Mouse (Mus musculus) right cerebral cortex, postnatal 14 days (tissue): Measurements from ENCODE around the gene Krtap14.

Source experiments
- DNase-seq: peaks from one replicate; pipeline ENCODE4 v3.0.0; 2022

Gene Krtap14

DNA sequence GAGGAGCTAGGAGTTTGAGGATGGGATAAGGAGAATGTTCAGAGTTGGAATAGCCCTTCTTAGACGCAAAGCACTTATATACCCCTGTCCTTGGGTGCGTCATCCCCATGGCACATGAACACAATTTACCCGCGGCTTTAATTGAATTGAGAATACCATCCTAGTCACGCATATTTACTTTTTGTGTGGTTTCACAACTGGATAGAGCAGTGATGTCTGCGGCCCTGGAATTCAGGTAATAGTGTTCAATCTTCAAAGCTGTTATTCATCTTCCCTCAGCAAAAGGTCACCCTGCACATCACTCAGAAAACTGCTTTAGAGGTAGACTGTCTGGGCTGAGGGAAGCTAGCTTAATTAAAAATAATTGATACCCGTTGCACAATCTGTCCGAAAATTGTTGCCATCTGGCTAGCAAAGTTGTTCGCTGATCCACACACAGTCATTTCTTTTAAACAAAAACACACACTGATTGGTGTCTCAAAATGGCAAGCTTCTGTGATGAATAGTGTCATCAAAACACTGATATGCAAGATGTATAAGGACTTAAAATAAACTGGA is at the start of gene Krtap14:
Gene Krtap14 (minus strand): TSS at position 51 of the 558 bp plus-strand sequence.
- no peak for DNase-seq

DNA sequence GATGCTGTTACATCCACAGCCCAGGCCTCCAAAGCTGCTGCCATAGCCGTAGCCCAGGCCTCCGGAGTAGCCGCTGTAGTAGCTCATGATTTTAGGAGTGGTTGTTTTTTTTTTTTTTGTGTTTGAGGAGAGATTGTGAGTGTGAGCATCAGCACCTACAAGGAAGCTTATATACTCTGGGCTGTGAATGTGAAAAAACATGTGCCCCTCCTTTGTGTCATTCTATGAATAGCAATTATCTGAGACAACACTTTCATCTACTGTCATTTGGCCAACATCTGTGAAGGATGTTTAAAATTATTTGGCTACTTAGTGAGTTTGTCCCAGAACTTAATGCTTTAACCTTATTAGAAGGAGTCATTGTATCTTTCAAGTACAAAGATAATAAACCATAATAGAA is 48.2 kb upstream of the Krtap14 start, which contains the start of gene Krtap19-2:
Gene Krtap19-2 (minus strand): TSS at position 101 of the 400 bp plus-strand sequence.
- no peak for DNase-seq

DNA sequence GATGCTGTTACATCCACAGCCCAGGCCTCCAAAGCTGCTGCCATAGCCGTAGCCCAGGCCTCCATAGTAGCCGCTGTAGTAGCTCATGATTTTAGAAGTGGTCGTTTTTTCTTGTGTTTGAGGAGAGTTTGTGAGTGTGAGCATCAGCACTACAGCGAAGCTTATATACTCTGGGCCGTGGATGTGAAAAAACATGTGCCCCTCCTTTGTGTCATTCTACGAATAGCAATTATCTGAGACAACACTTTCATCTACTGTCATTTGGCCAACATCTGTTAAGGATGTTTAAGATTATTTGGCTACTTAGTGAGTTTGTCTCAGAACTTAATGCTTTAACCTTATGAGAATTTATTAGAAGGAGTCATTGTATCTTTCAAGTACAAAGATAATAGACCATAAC is 43.4 kb upstream of the Krtap14 start, which contains the start of gene Krtap19-1:
Gene Krtap19-1 (minus strand): TSS at position 101 of the 400 bp plus-strand sequence.
- no peak for DNase-seq

DNA sequence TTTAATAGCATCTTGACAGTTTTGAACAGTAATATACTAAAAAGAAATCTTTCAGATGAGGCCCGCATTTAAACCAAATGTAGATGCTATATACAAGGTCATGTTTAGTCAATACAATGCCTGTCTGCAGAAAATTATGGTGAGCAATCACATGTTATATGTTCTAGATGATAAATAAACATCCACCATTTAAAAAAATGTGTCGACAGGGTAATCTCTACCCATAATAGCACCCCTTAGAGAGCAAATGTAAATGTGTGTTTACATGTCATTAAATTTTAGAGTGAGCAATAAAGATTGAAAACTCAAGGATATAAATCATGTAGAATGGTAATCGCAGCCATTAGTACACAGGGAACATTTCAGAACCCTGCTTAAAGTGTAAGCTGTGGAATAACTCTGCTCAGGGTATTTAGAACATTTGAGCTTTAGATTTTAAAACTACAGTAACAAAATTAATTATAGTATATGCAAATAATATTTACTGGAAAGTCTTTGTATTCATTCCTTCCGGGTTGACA is 39.0 kb upstream of the Krtap14 start:
- DNase-seq = no peak

DNA sequence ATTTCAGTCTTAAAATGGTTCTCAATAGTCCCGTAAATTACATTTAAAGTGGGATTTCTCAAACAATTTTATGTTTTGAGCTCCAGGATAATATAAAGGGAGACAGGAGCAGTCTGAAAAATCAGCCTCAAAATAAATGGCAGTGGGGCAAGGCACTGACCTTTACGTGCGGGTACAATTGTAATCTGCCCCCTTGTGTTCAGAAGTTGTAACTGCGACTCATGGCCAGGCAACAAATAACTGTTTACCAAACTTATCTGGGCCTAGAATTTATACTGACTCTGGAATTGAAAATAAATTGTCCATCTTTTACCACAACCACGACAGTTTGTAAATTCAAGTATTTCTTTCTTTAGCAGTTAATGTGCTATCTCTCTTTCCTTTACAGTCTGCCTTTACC is 25.5 kb upstream of the Krtap14 start:
- DNase-seq = no peak

DNA sequence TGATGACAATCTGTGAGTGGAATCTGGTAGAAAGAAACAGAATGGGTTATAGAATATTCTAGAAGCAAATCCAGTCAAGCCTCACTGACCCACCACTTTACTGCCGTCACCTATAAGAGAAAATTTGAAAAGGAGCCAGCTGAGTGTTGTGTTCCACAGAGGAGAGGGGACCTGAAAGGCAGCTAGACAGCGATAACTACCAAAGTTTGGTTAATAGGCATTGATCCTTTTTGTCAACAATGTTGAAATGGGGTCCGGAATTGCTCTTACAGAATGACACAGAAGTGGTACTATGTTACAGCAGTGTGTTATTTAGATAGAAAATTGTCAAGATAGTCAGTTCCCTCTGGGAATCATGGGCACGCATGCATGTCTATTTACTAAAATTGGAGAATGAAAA is 22.6 kb upstream of the Krtap14 start:
- DNase-seq = no peak

DNA sequence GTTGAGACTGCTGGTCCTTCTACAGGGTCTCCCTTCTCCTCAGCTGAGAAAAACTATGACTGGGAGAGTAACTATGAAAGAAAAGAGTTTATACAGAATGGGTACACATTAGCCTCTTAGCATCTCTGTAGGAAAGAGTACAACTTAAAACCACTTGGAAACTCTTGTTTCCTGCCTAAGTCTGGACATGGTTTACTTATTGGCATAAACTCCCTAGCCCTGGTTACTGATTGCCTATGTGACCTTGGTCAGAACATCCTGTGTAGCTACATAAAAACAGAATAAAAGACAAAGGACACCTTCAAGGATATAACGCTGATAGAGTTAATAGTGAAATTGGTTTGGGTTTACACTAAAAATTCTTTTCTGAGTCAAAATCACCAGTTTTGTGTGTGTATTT is 21.4 kb upstream of the Krtap14 start:
- DNase-seq = no peak

DNA sequence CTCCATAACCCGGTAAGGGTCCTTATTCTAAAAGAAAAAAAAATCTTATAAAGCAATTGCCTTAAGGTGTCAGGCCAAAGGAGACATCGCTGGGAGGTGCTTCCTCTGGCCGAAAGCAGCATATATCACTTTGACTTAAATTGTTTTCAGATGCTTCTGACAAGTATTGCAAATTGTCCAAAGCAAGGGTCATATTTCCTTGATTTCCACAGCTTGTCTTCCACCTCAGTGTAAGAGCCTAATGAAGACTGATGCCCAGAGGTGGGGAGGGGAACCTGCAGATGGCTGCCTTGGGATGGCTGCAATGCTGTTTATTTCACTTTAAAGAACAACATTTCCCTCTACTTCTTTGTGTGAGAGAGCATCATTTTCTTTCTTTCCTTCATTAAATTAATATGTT is 1.0 kb upstream of the Krtap14 start:
- no peak for DNase-seq

DNA sequence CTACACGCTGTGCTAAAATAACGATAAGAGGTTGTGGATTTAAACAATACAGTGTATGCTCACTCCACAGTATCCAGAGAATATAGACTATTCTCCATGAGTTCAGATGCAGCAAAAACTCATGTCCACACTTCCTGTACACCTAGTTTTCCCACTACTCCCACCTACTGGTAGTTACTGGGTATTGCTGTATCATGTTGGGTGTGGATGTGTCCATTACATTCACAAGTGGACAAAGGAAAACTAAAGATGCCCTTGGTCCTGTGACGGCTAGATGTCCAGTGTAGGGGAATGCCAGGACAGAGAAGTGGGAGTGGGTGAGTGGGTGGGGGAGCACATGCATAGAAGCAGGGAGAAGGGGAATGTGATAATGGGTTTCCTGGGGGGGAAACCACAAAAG is 2.2 kb downstream of the Krtap14 start:
- DNase-seq = no peak

DNA sequence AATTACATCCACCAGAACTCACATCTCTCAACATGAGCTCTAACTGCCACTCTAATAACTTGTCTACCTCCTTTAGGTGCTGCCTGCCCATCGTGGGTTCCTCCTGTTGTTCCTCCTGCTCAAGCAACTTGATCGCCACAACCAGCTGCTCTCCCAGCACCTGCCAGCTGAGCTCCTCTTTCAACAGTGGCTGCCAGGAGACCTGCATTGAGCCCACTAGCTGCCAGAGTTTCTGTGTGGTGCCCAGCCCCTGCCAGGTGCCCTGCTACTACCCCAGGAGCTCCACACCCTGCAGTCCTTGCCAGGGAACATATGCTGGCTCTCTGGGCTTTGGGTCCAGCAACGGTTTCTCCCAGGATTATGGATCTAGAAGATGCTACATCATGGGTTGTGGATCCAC is 5.9 kb downstream of the Krtap14 start, which contains the start of gene Krtap15:
Gene Krtap15 (plus strand): TSS at position 150 of the 400 bp plus-strand sequence.
- no peak for DNase-seq

DNA sequence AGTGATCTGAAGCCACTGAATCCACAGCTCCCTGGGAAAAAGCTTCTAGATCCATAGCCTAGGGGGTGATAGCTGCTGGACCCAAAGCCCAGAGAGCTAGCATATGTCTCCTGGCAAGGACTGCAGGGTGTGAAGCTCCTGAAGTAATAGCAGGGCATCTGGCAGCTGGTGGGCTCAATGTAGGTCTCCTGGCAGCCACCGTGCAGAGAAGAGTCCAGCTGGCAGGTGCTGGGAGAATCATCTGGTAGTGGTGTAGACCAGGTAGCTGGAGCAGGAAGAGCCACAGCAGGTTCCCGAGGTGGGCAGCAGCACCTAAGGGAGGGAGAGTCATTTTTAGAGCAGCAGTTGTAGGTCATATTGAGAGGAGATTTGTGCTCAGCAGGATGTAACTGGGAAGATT is 14.1 kb downstream of the Krtap14 start, which contains the start of gene Gm20741:
Gene Gm20741 (minus strand): TSS at position 394 of the 400 bp plus-strand sequence.
- DNase-seq = no peak

DNA sequence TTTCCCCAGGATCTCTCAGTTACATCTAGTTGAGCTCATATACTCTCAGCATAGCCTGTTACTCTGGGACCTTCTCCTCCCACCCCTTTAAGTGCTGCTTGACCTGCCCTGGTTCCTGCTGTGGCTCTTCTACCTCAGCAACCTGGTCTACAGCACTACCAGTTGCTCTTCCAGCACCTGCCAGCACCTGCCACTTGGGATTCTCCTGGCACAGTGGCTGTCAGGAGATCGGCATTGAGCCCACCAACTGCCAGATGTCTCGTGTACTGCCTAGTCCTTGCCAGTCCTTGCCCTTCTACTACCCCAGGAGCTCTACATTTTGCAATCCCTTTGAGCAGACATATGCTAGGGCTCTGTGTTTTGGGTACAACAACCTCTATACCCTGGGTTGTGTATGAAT is 39.2 kb downstream of the Krtap14 start:
- DNase-seq = no peak

DNA sequence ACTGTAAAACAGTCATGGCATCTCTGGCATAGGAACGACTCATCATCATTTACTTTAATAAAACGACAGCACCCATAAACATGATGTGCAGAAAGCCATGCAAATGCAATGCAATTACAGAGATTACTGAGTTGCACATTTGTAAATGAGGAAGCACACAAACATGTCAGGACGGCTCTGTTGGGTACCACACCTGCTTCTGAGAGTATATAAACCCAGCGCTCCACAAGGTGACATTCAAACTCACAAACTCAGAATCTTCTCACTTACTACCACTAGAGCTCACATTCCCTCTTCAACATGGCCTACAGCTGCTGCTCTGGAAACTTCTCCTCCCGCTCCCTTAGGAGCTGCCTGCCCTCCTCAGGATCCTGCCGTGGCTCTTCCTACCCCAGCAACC is 48.3 kb downstream of the Krtap14 start, which contains the start of gene Gm5965:
Gene Gm5965 (plus strand): TSS at position 301 of the 400 bp plus-strand sequence.
- DNase-seq = no peak

DNA sequence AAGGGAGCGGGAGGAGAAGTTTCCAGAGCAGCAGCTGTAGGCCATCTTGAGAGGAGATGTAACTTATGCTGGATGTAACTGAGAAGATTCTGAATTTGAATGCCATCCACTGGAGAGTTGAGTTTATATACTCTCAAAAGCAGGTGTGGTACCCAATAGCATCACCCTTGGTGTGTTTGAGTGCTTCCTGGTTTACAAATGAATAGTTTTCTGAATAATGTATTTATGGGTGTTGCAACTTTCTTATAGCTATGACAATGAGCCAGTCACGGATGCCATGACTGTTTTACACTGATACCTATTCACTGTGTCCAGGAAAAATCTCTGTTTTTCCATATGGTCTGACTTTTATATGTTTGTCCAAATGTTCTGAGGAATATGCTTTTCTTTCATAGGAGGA is 51.8 kb downstream of the Krtap14 start, which contains the start of gene 2310057N15Rik:
Gene 2310057N15Rik (minus strand): TSS at position 101 of the 400 bp plus-strand sequence.
- DNase-seq = no peak
